Mouse (Mus musculus) kidney, embryonic 16.5 days (tissue): ENCODE data around the gene Ryr2. TPM values are rescaled to one million over a fixed set of nuclear protein-coding genes. Genes with fewer than 3 reads are reported as not detected.

Experiments
- ATAC-seq: fragments of 200-750 bp; cut with Nextera tagmentation; 2 replicates; pipeline ENCODE4 v1.8.0; 2017; ENCODE audit warnings: moderate TSS enrichment; ENCODE audit not compliant: low FRiP score, low TSS enrichment
- H3K27ac ChIP-seq: fragments of 300-500 bp; sonication (generic); 2 replicates; pipeline ENCODE4 v1.5.1; 2014; ENCODE audit warnings: low read length
- H3K27me3 ChIP-seq: fragments of 300-500 bp; sonication (generic); 2 replicates; pipeline ENCODE4 v1.6.1; 2014; ENCODE audit warnings: low read length, control low read depth, mixed read lengths; ENCODE audit not compliant: insufficient read depth
- H3K36me3 ChIP-seq: fragments of 300-500 bp; sonication (generic); 2 replicates; pipeline ENCODE4 v1.6.1; 2014; ENCODE audit warnings: low read length, control low read depth, mixed read lengths; ENCODE audit not compliant: insufficient read depth
- H3K4me1 ChIP-seq: fragments of 300-500 bp; sonication (generic); 2 replicates; pipeline ENCODE4 v1.6.1; 2014; ENCODE audit warnings: low read length, control low read depth, mixed read lengths; ENCODE audit not compliant: insufficient read depth
- H3K4me2 ChIP-seq: fragments of 300-500 bp; sonication (generic); replicated peaks from 2 replicates; pipeline ENCODE4 v1.6.1; 2014; ENCODE audit warnings: low read depth, low read length
- H3K4me3 ChIP-seq: fragments of 300-500 bp; sonication (generic); 2 replicates; pipeline ENCODE4 v1.5.1; 2014; ENCODE audit warnings: mild to moderate bottlenecking, low read length
- H3K9ac ChIP-seq: fragments of 300-500 bp; sonication (generic); replicated peaks from 2 replicates; pipeline ENCODE4 v1.6.1; 2014; ENCODE audit warnings: low read length
- H3K9me3 ChIP-seq: fragments of 300-500 bp; sonication (generic); 2 replicates; pipeline ENCODE4 v1.6.1; 2016; ENCODE audit warnings: low read length, control low read depth
- WGBS: fragments of 180-500 bp; shearing (Covaris S2); extraction: QIAGEN DNeasy Blood & Tissue Kit; methylation state at CpG from one replicate; pipeline ENCODE4 v1.1.7; 2014; 5-methylcytosine and 5-hydroxymethylcytosine counted together
- polyA plus RNA-seq: library from polyadenylated mRNA; unstranded; fragments of >200 nt; fragmentation: Nextera tagmentation; extraction: Ambion mirVana; gene quantifications from 2 replicates; pipeline ENCODE4 v1.2.1, GENCODE M21; 2015

Ryr2 gene
- polyA plus RNA-seq, 1 experiment from 2014 or later, result 0.19 TPM

DNA sequence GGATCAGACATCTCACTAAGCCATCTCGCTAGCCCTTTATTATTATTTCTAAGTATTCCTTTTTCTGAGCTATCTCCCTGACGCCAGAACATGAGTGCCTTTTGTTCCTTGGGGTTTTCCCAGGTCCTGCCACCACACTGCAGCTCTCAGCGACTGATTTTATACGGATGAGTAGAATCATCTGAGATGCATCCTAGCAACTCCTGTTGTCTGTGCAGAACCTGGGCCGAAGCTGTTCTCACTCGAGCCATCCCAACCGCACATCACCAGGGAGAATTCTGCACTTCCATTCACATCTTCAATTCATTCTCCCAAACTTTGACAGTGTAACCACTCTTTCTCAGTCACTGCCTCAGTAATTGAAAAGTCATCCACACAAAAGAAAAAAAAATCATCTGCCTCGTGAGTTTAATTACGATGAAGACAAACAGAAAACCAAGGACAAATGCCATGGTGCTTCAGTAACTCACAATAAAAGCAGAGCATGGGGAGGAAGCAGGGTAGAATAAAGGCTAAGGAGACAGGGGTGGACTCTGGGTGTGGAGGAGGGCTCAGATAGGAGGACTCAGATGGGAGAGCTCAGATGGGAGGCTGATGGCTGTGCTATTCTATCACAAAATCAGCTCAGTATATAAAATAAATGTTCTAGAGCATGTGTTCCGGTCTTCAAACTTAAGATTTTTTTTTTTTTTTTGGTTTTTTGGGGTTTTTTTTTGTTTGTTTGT, 226.1 kb downstream of the Ryr2 start:
- no peak overlapping the region for H3K4me2 ChIP-seq
- 80% methylated on average over 10 of the region's 10 CpGs for WGBS
- H3K27me3 ChIP-seq, result no peaks in the 10 kb centered on the region
- ATAC-seq, result no peak
- no peaks in the 10 kb centered on the region for H3K4me1 ChIP-seq
- H3K4me3 ChIP-seq, result no peak overlapping the region
- H3K27ac ChIP-seq, result no peak overlapping the region
- H3K36me3 ChIP-seq, result no peaks in the 10 kb centered on the region
- no peak overlapping the region for H3K9ac ChIP-seq
- no peaks in the 10 kb centered on the region for H3K9me3 ChIP-seq

DNA sequence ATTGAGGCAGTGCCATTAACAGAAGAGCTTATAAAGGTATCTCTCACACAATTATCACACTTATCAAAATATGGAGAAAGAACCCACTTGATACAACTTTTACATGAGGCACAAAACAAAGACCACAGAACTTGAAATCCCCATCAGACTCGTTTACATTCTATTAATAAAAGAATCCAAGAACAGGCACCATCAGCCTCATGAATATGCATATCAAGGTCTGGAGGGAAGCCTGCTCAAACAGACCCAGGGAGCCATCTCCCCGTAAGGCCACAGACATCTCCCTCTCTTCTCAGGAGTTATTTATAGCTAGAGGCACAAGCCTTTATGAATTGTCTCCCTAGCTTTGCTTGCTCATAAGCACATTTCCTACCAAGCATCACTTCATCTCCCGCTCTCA, 227.7 kb downstream of the Ryr2 start:
- ATAC-seq, result no peak
- 74% methylated on average over 3 of the region's 3 CpGs for WGBS

DNA sequence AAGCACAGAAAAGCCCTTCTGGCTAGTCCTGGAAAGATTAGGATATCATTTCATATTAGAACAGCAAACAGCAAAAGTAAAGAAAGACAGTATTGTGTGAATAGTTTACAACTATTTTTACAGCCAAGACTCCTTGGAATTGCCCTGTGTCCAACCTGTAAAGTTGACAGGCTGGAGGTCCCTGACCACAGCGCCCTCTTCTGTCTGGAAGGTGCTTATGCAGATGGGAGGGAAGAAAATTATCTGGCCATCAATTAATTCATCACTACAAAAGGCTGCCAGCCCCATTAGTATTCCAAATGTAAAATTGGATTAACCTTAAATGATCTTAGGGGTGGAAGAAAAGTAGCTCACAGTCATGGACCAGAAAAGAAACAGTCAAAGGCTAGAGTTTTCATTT, 231.9 kb downstream of the Ryr2 start:
- Histone ChIP-seq H3K36me3 (no peaks in the 10 kb centered on the region), H3K9ac (no peak overlapping the region), H3K9me3 (no peaks in the 10 kb centered on the region), H3K4me2 (no peak overlapping the region), H3K27ac (no peak overlapping the region), H3K4me1 (no peaks in the 10 kb centered on the region), H3K4me3 (no peak overlapping the region), H3K27me3 (no peaks in the 10 kb centered on the region)
- ATAC-seq, result no peak
- WGBS, result 4% methylated on average over 1 of the region's 1 CpGs

More for the DNA sequence above, 227.7 kb downstream of the Ryr2 start:
- H3K36me3 ChIP-seq, result no peaks in the 10 kb centered on the region
- no peaks in the 10 kb centered on the region for H3K4me1 ChIP-seq
- H3K9me3 ChIP-seq, result no peaks in the 10 kb centered on the region
- H3K4me2 ChIP-seq, result no peak overlapping the region
- H3K27me3 ChIP-seq, result no peaks in the 10 kb centered on the region
- H3K27ac ChIP-seq, result no peak overlapping the region
- no peak overlapping the region for H3K9ac ChIP-seq
- no peak overlapping the region for H3K4me3 ChIP-seq

DNA sequence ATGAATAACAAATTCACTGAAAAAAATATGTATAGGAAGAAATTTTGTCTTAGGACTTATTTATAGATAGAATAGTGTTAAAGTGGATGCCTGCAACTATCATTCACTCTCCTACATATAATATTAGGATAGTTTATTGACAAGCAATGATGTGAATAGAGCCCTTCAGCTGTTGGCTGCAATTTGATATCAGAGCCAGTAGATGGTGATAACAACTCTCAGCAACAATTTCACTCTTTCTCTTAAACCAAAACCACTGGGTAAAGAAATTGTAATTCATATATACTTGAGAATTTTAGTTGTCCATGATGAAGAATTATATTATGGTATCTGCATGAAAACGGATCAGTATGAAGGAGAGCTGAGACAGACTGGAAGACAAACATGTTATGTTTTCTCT, 236.8 kb downstream of the Ryr2 start:
- 73% methylated on average over 1 of the region's 1 CpGs for WGBS
- H3K4me2 ChIP-seq, result no peak overlapping the region

DNA sequence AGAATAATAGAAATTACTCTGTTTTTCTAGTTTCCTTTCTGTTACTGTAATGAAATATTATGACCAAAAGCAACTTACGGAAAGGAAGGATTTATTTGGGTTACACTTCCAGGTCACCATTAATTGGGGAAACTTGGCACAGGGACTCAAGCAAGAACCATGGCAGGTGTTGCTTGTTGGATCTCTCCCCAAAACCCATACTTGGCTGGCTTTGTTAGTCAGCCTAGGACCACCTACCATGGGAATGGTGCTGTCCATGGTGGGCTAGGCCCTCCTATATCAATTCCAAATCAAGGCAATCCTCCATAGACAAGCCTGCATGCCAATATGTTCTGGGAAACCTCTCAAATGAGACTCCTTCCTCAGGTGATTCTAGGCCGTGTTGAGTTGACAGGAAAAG, 237.3 kb downstream of the Ryr2 start:
- H3K27me3 ChIP-seq, result no peaks in the 10 kb centered on the region
- no peaks in the 10 kb centered on the region for H3K9me3 ChIP-seq
- no peak overlapping the region for H3K27ac ChIP-seq
- no peak overlapping the region for H3K4me2 ChIP-seq
- no peak overlapping the region for H3K9ac ChIP-seq
- no peaks in the 10 kb centered on the region for H3K4me1 ChIP-seq
- no peak overlapping the region for H3K4me3 ChIP-seq
- WGBS, result 79% methylated on average over 2 of the region's 2 CpGs
- no peaks in the 10 kb centered on the region for H3K36me3 ChIP-seq
- ATAC-seq, result no peak

More for the DNA sequence above, 236.8 kb downstream of the Ryr2 start:
- H3K4me1 ChIP-seq, result no peaks in the 10 kb centered on the region
- no peaks in the 10 kb centered on the region for H3K36me3 ChIP-seq
- no peaks in the 10 kb centered on the region for H3K27me3 ChIP-seq
- no peak for ATAC-seq
- no peaks in the 10 kb centered on the region for H3K9me3 ChIP-seq
- no peak overlapping the region for H3K9ac ChIP-seq
- no peak overlapping the region for H3K4me3 ChIP-seq
- no peak overlapping the region for H3K27ac ChIP-seq

DNA sequence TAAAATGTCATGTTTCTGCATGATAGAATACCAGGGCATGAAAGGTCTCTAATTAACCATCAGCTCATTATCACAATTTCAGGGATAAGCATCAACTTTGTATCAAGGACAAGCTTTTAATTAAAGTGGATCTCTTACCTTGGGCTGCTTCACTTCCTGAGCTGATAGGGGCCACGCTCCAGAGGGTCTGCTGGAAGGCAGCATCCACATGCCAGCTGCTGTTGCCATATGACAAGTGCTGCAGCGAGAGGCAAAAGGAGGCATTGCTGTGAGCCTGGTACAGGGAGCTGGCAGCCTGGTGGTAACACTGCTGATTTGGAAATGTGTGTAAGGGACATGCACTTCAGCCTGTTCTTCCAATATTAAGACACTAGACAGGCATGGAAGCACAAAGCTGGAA, 237.8 kb downstream of the Ryr2 start:
- Histone ChIP-seq H3K9me3 (no peaks in the 10 kb centered on the region), H3K9ac (no peak overlapping the region), H3K4me3 (no peak overlapping the region), H3K36me3 (no peaks in the 10 kb centered on the region), H3K27ac (no peak overlapping the region), H3K4me2 (no peak overlapping the region), H3K4me1 (no peaks in the 10 kb centered on the region), H3K27me3 (no peaks in the 10 kb centered on the region)
- ATAC-seq, result no peak
- 75% methylated on average over 2 of the region's 2 CpGs for WGBS

DNA sequence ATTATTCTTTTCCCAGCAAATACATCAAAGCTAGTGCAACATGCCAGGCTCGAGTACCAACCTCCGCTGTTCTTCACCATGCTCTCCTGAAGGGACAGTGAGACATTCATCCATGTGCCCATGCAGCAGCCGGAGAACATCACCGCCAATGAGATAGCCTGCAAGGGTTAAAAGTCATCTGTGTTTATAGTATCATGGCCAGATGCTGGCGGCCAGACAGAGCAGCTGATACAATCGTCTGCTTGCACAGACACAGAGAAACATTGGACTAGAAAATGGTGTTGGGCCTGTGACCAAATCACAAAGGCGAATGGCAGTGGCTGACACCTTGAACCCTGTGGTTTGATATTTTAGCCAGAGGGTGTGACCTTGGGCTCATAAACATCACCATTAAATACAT, 238.7 kb downstream of the Ryr2 start:
- no peaks in the 10 kb centered on the region for H3K4me1 ChIP-seq
- no peaks in the 10 kb centered on the region for H3K36me3 ChIP-seq
- no peak for ATAC-seq
- H3K9me3 ChIP-seq, result no peaks in the 10 kb centered on the region
- H3K27me3 ChIP-seq, result no peaks in the 10 kb centered on the region
- no peak overlapping the region for H3K9ac ChIP-seq
- no peak overlapping the region for H3K27ac ChIP-seq
- no peak overlapping the region for H3K4me3 ChIP-seq
- H3K4me2 ChIP-seq, result no peak overlapping the region
- 68% methylated on average over 7 of the region's 7 CpGs for WGBS

DNA sequence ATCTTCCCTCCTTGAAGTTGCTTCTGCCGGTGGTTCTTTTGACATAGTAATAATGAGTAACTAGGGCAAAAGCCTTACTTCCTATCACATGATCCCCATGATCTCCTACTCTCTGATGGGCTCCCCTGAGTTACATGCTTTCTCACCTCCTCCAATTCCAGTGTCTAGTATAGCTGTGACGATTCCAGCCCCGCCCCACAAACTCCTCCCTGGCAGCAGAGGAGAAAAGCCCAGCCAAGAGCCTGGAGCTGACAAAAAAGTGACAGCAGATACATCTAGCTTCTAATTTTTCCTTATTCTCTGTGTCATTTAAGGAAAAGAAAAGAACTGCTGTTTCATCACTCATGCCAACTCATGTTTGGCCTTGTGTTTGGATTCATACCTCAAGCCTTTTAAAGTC, 241.5 kb downstream of the Ryr2 start:
- no peaks in the 10 kb centered on the region for H3K27me3 ChIP-seq
- ATAC-seq, result no peak
- H3K4me2 ChIP-seq, result no peak overlapping the region
- H3K27ac ChIP-seq, result no peak overlapping the region
- H3K4me3 ChIP-seq, result no peak overlapping the region
- no peak overlapping the region for H3K9ac ChIP-seq
- no peaks in the 10 kb centered on the region for H3K36me3 ChIP-seq
- no peaks in the 10 kb centered on the region for H3K4me1 ChIP-seq
- WGBS, result 77% methylated on average over 3 of the region's 3 CpGs
- no peaks in the 10 kb centered on the region for H3K9me3 ChIP-seq

DNA sequence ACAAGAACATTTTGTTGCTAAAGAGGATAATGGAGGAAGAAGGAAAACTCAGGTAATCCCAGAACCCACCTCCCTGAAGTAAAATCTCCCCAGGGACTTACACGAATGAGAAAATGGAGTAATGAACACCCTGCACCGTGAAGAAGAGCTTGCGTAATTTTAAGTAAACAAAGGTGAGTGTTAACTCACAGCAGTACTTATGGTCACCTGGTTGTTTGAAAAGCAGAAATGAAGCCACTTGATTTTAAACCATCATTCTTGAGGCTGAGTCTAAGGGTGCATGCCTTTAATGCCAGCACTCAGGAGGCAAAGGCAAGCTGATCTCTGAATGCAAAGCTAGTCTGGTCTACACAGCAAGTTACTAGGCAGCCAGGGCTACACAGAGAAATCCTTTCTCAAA, 255.1 kb downstream of the Ryr2 start:
- Histone ChIP-seq H3K4me3 (no peak overlapping the region), H3K9ac (no peak overlapping the region), H3K27ac (no peak overlapping the region), H3K9me3 (no peaks in the 10 kb centered on the region), H3K4me1 (no peaks in the 10 kb centered on the region), H3K36me3 (no peaks in the 10 kb centered on the region), H3K27me3 (no peaks in the 10 kb centered on the region), H3K4me2 (no peak overlapping the region)
- ATAC-seq, result no peak
- WGBS, result 87% methylated on average over 3 of the region's 3 CpGs

DNA sequence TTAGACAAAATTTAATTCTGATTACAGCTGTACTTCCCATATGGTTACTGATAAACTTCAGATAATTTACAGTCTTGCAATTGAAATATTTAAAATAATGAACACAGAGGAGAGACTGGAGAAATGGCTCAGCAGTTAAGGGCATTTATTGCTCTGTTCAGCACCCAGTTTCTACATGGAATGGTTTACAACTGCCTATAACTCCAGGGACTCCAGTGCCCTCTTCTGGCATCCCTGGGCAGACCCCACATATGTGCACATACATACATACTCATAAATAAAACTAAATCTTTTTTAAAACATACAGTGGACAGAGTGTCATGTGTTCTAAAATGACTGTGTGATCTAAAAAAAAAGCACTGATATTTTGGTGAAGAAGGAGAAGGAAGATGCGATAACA, 262.9 kb downstream of the Ryr2 start:
- no peaks in the 10 kb centered on the region for H3K9me3 ChIP-seq
- H3K4me1 ChIP-seq, result no peaks in the 10 kb centered on the region
- no peak overlapping the region for H3K4me3 ChIP-seq
- H3K27me3 ChIP-seq, result no peaks in the 10 kb centered on the region
- no peak for ATAC-seq
- no peaks in the 10 kb centered on the region for H3K36me3 ChIP-seq
- 86% methylated on average over 1 of the region's 1 CpGs for WGBS
- H3K4me2 ChIP-seq, result no peak overlapping the region
- no peak overlapping the region for H3K27ac ChIP-seq
- no peak overlapping the region for H3K9ac ChIP-seq
